Mouse (Mus musculus) heart, embryonic 16.5 days (tissue): ENCODE measurements around the gene Gm10300. TPM values are rescaled to one million over a fixed set of nuclear protein-coding genes. Genes with fewer than 3 reads are reported as not detected.

Source experiments
- ATAC-seq: fragments of 200-750 bp; cut with Nextera tagmentation; replicated peaks from 2 replicates; pipeline ENCODE4 v1.8.0; 2017; ENCODE audit warnings: moderate number of reproducible peaks; ENCODE audit not compliant: insufficient read depth, low FRiP score; ENCODE audit errors: extremely low read depth
- H3K27ac ChIP-seq: fragments of 300-500 bp; sonication (generic); 2 replicates; pipeline ENCODE4 v1.5.1; 2014; ENCODE audit warnings: mild to moderate bottlenecking, low read length, control low read depth, moderate library complexity
- H3K27me3 ChIP-seq: fragments of 300-500 bp; sonication (generic); 2 replicates; pipeline ENCODE4 v1.6.1; 2014; ENCODE audit warnings: low read length, mixed read lengths; ENCODE audit not compliant: control insufficient read depth, insufficient read depth
- H3K36me3 ChIP-seq: fragments of 300-500 bp; sonication (generic); 2 replicates; pipeline ENCODE4 v1.6.1; 2014; ENCODE audit not compliant: control insufficient read depth, insufficient read depth
- H3K4me1 ChIP-seq: fragments of 300-500 bp; sonication (generic); 2 replicates; pipeline ENCODE4 v1.6.1; 2014; ENCODE audit warnings: low read length, mixed read lengths; ENCODE audit not compliant: control insufficient read depth, insufficient read depth
- H3K4me2 ChIP-seq: fragments of 300-500 bp; sonication (generic); 2 replicates; pipeline ENCODE4 v1.6.1; 2014; ENCODE audit warnings: low read depth, mild to moderate bottlenecking, control low read depth, low read length
- H3K4me3 ChIP-seq: fragments of 300-500 bp; sonication (generic); 2 replicates; pipeline ENCODE4 v1.5.1; 2014; ENCODE audit warnings: mild to moderate bottlenecking, control low read depth, low read length
- H3K9ac ChIP-seq: fragments of 300-500 bp; sonication (generic); 2 replicates; pipeline ENCODE4 v1.6.1; 2014; ENCODE audit warnings: low read length, control low read depth
- H3K9me3 ChIP-seq: fragments of 300-500 bp; sonication (generic); replicated peaks from 2 replicates; pipeline ENCODE4 v1.6.1; 2016; ENCODE audit warnings: low read length; ENCODE audit not compliant: control insufficient read depth
- WGBS: fragments of 180-500 bp; shearing (Covaris S2); extraction: QIAGEN DNeasy Blood & Tissue Kit; methylation state at CpG from one replicate; pipeline ENCODE4 v1.1.7; 2014; 5-methylcytosine and 5-hydroxymethylcytosine counted together
- polyA plus RNA-seq: library from polyadenylated mRNA; unstranded; fragments of >200 nt; fragmentation: Nextera tagmentation; extraction: Ambion mirVana; gene quantifications from 2 replicates; pipeline ENCODE4 v1.2.1, GENCODE M21; 2015

Gene Gm10300
- polyA plus RNA-seq, 1 experiment from 2014 or later = 0.05 TPM

- ATAC-seq = no peak
- H3K27me3 ChIP-seq = peaks cover 12% of the 10 kb centered on the region; the same call in 1 of the 2 replicates
- H3K4me1 ChIP-seq = no peaks in the 10 kb centered on the region
- 81% methylated on average over 4 of the region's 4 CpGs for WGBS
- no peak overlapping the region for H3K4me3 ChIP-seq
- no peak overlapping the region for H3K27ac ChIP-seq
- H3K4me2 ChIP-seq = no peak overlapping the region
- H3K9ac ChIP-seq = no peak overlapping the region
- H3K36me3 ChIP-seq = no peaks in the 10 kb centered on the region
- no peaks in the 10 kb centered on the region for H3K9me3 ChIP-seq
Measured at GRCm38 (mm10) chr4:132116315-132116714, 41.8 kb downstream of the Gm10300 start.

- no peak overlapping the region for H3K9ac ChIP-seq
- no peak for ATAC-seq
- 60% methylated on average over 9 of the region's 9 CpGs for WGBS
Measured at GRCm38 (mm10) chr4:132119566-132119965, 45.1 kb downstream of the Gm10300 start.

GRCm38 (mm10) chr4:132121674-132122073 is 47.2 kb downstream of the Gm10300 start:
- no peak overlapping the region for H3K27ac ChIP-seq
- H3K4me3 ChIP-seq = no peak overlapping the region
- H3K9me3 ChIP-seq = no peaks in the 10 kb centered on the region
- no peaks in the 10 kb centered on the region for H3K27me3 ChIP-seq
- 80% methylated on average over 5 of the region's 5 CpGs for WGBS
- H3K36me3 ChIP-seq = no peaks in the 10 kb centered on the region
- no peak overlapping the region for H3K4me2 ChIP-seq
- H3K4me1 ChIP-seq = peaks cover 10% of the 10 kb centered on the region
- ATAC-seq = no peak
- H3K9ac ChIP-seq = no peak overlapping the region

More at GRCm38 (mm10) chr4:132119566-132119965, 45.1 kb downstream of the Gm10300 start:
- Histone ChIP-seq H3K4me2 (no peak overlapping the region), H3K4me3 (no peak overlapping the region), H3K4me1 (no peaks in the 10 kb centered on the region), H3K27ac (no peak overlapping the region), H3K36me3 (no peaks in the 10 kb centered on the region), H3K27me3 (no peaks in the 10 kb centered on the region), H3K9me3 (no peaks in the 10 kb centered on the region)

GRCm38 (mm10) chr4:132123166-132123565 is 48.7 kb downstream of the Gm10300 start:
- ATAC-seq = no peak
- no peaks in the 10 kb centered on the region for H3K36me3 ChIP-seq
- no peaks in the 10 kb centered on the region for H3K9me3 ChIP-seq
- no peak overlapping the region for H3K27ac ChIP-seq
- no peaks in the 10 kb centered on the region for H3K27me3 ChIP-seq
- no peak overlapping the region for H3K9ac ChIP-seq
- 74% methylated on average over 1 of the region's 1 CpGs for WGBS
- peaks cover 13% of the 10 kb centered on the region for H3K4me1 ChIP-seq
- H3K4me3 ChIP-seq = no peak overlapping the region
- H3K4me2 ChIP-seq = no peak overlapping the region

Other genes starting within 250 kb of the Gm10300 start
- 1.5 and 2.4 TPM in 2 replicates for gene Ptpru, start 236.4 kb upstream of the Gm10300 start, polyA plus RNA-seq
- gene Mecr, start 231.2 kb upstream of the Gm10300 start, polyA plus RNA-seq = 45.6 and 48.4 TPM in 2 replicates
- gene Srsf4, start 201.1 kb upstream of the Gm10300 start, polyA plus RNA-seq = 74.4 and 76.8 TPM in 2 replicates
- 0.30 and 0.56 TPM in 2 replicates for gene Tmem200b, start 152.9 kb upstream of the Gm10300 start, polyA plus RNA-seq
- 67.4 and 68.6 TPM in 2 replicates for gene Epb41, start 624 bp downstream of the Gm10300 start, polyA plus RNA-seq
- gene Oprd1, start 69.8 kb downstream of the Gm10300 start, polyA plus RNA-seq = 0.58 and 0.96 TPM in 2 replicates
- 61.6 and 61.7 TPM in 2 replicates for gene Ythdf2, start 137.6 kb downstream of the Gm10300 start, polyA plus RNA-seq
- 26.8 TPM in 2 replicates for gene Gmeb1, start 186.9 kb downstream of the Gm10300 start, polyA plus RNA-seq
- 30.0 and 35.3 TPM in 2 replicates for gene Taf12, start 199.7 kb downstream of the Gm10300 start, polyA plus RNA-seq
- gene Rab42, start 228.7 kb downstream of the Gm10300 start, polyA plus RNA-seq = 2.1 and 2.6 TPM in 2 replicates